Mouse (Mus musculus): ENCODE data around the gene Bcas3. TPM values are rescaled to one million over a fixed set of nuclear protein-coding genes. Genes with fewer than 3 reads are reported as not detected.
A peak's percentile ranks its signal among the peaks of the same experiment; 100 is the strongest.

Bcas3 gene
- total and polyA plus RNA-seq, 2 experiments from 2014 or later = 31.6 to 32.3 TPM

- WGBS = 45% methylated on average over 4 of the region's 4 CpGs
- ATAC-seq (no peak), DNase-seq (ENCODE audit: low spot score) (peak; percentile 45)
- Histone ChIP-seq H3K4me2 (ENCODE audit: low read depth, low read length) (no peak overlapping the region), H3K4me1 (ENCODE audit: insufficient read depth, low read length) (no peaks in the 10 kb centered on the region), H3K9me3 (ENCODE audit: low read length) (no peaks in the 10 kb centered on the region), H3K27me3 (ENCODE audit: insufficient read depth, low read length) (no peaks in the 10 kb centered on the region), H3K4me3 (ENCODE audit: low read length) (no peak overlapping the region), H3K27ac (no peak overlapping the region), H3K36me3 (ENCODE audit: insufficient read depth, low read length) (peaks cover 18% of the 10 kb centered on the region; the same call in 1 of the 2 replicates), H3K9ac (replicated peaks; ENCODE audit: low read length) (no peak overlapping the region)
- TF ChIP-seq CTCF (IDR thresholded peaks at IDR 0.05; ENCODE audit: low read depth) = peak; percentile 65
Observed at GRCm38 (mm10) chr11:85334778-85335177, 18.2 kb upstream of the Bcas3 start.

GRCm38 (mm10) chr11:85339173-85339831 lies 13.7 kb upstream of the Bcas3 start:
- no peak overlapping the region for H3K27ac ChIP-seq
- no peak overlapping the region for H3K9ac ChIP-seq (replicated peaks; ENCODE audit: low read length)
- no peak overlapping the region for H3K4me2 ChIP-seq (ENCODE audit: low read depth, low read length)
- H3K4me1 ChIP-seq (ENCODE audit: insufficient read depth, low read length) = no peaks in the 10 kb centered on the region
- H3K36me3 ChIP-seq (ENCODE audit: insufficient read depth, low read length) = peaks cover 30% of the 10 kb centered on the region; the same call in 1 of the 2 replicates
- no peak overlapping the region for H3K4me3 ChIP-seq (ENCODE audit: low read length)
- H3K27me3 ChIP-seq (ENCODE audit: insufficient read depth, low read length) = no peaks in the 10 kb centered on the region
- no peaks in the 10 kb centered on the region for H3K9me3 ChIP-seq (ENCODE audit: low read length)
- ATAC-seq (no peak), DNase-seq (ENCODE audit: low spot score) (no peak)
- 94% methylated on average over 6 of the region's 6 CpGs for WGBS
- no peak for TF ChIP-seq CTCF (IDR thresholded peaks at IDR 0.05; ENCODE audit: low read depth)

GRCm38 (mm10) chr11:85340070-85340616 lies 12.8 kb upstream of the Bcas3 start:
- Histone ChIP-seq H3K4me3 (ENCODE audit: low read length) (no peak overlapping the region), H3K4me2 (ENCODE audit: low read depth, low read length) (no peak overlapping the region), H3K9ac (replicated peaks; ENCODE audit: low read length) (no peak overlapping the region), H3K27me3 (ENCODE audit: insufficient read depth, low read length) (no peaks in the 10 kb centered on the region), H3K4me1 (ENCODE audit: insufficient read depth, low read length) (no peaks in the 10 kb centered on the region), H3K9me3 (ENCODE audit: low read length) (no peaks in the 10 kb centered on the region), H3K27ac (no peak overlapping the region), H3K36me3 (ENCODE audit: insufficient read depth, low read length) (peaks cover 30% of the 10 kb centered on the region; the same call in 1 of the 2 replicates)
- no peak for TF ChIP-seq CTCF (IDR thresholded peaks at IDR 0.05; ENCODE audit: low read depth)
- ATAC-seq = no peak
- DNase-seq (ENCODE audit: low spot score) = no peak
- WGBS = 90% methylated on average over 7 of the region's 7 CpGs

GRCm38 (mm10) chr11:85353819-85354218 lies 852 bp downstream of the Bcas3 start:
- Histone ChIP-seq H3K27ac (no peak overlapping the region), H3K9me3 (ENCODE audit: low read length) (no peaks in the 10 kb centered on the region), H3K4me1 (ENCODE audit: insufficient read depth, low read length) (peaks cover 5% of the 10 kb centered on the region; the same call in 1 of the 2 replicates), H3K9ac (replicated peaks; ENCODE audit: low read length) (peak overlapping the region; percentile 70), H3K4me2 (ENCODE audit: low read depth, low read length) (peak overlapping the region; percentile 63), H3K27me3 (ENCODE audit: insufficient read depth, low read length) (no peaks in the 10 kb centered on the region), H3K36me3 (ENCODE audit: insufficient read depth, low read length) (no peaks in the 10 kb centered on the region), H3K4me3 (ENCODE audit: low read length) (peak overlapping the region; percentile 70)
- WGBS = 76% methylated on average over 4 of the region's 4 CpGs
- ATAC-seq (no peak), DNase-seq (ENCODE audit: low spot score) (no peak)
- no peak for TF ChIP-seq CTCF (IDR thresholded peaks at IDR 0.05; ENCODE audit: low read depth)

- Histone ChIP-seq H3K4me3 (ENCODE audit: low read length) (no peak overlapping the region), H3K36me3 (ENCODE audit: insufficient read depth, low read length) (0 out of 2 replicates have a peak, but pooled peaks cover 9% of the 10 kb centered on the region)
- no peak for TF ChIP-seq CTCF (IDR thresholded peaks at IDR 0.05; ENCODE audit: low read depth)
Observed at GRCm38 (mm10) chr11:85359641-85360040, 6.7 kb downstream of the Bcas3 start.

GRCm38 (mm10) chr11:85361621-85362020 lies 8.7 kb downstream of the Bcas3 start:
- peaks cover 18% of the 10 kb centered on the region; the same call in 1 of the 2 replicates for H3K36me3 ChIP-seq (ENCODE audit: insufficient read depth, low read length)
- DNase-seq (ENCODE audit: low spot score) (no peak), ATAC-seq (no peak)
- no peak overlapping the region for H3K4me2 ChIP-seq (ENCODE audit: low read depth, low read length)
- H3K9me3 ChIP-seq (ENCODE audit: low read length) = no peaks in the 10 kb centered on the region
- TF ChIP-seq CTCF (IDR thresholded peaks at IDR 0.05; ENCODE audit: low read depth) = no peak
- no peaks in the 10 kb centered on the region for H3K27me3 ChIP-seq (ENCODE audit: insufficient read depth, low read length)
- H3K27ac ChIP-seq = no peak overlapping the region
- 84% methylated on average over 8 of the region's 8 CpGs for WGBS
- no peaks in the 10 kb centered on the region for H3K4me1 ChIP-seq (ENCODE audit: insufficient read depth, low read length)
- no peak overlapping the region for H3K4me3 ChIP-seq (ENCODE audit: low read length)
- H3K9ac ChIP-seq (replicated peaks; ENCODE audit: low read length) = no peak overlapping the region

More at GRCm38 (mm10) chr11:85359641-85360040, 6.7 kb downstream of the Bcas3 start:
- Histone ChIP-seq H3K9me3 (ENCODE audit: low read length) (no peaks in the 10 kb centered on the region), H3K27ac (no peak overlapping the region), H3K27me3 (ENCODE audit: insufficient read depth, low read length) (no peaks in the 10 kb centered on the region), H3K4me1 (ENCODE audit: insufficient read depth, low read length) (no peaks in the 10 kb centered on the region), H3K4me2 (ENCODE audit: low read depth, low read length) (no peak overlapping the region), H3K9ac (replicated peaks; ENCODE audit: low read length) (no peak overlapping the region)
- no peak for DNase-seq (ENCODE audit: low spot score)
- ATAC-seq = no peak
- WGBS = 94% methylated on average over 6 of the region's 6 CpGs

- no peak overlapping the region for H3K27ac ChIP-seq
- DNase-seq (ENCODE audit: low spot score) = no peak
- no peaks in the 10 kb centered on the region for H3K4me1 ChIP-seq (ENCODE audit: insufficient read depth, low read length)
- H3K36me3 ChIP-seq (ENCODE audit: insufficient read depth, low read length) = peaks cover 22% of the 10 kb centered on the region; the same call in 1 of the 2 replicates
- H3K9me3 ChIP-seq (ENCODE audit: low read length) = no peaks in the 10 kb centered on the region
- H3K27me3 ChIP-seq (ENCODE audit: insufficient read depth, low read length) = no peaks in the 10 kb centered on the region
- WGBS = 92% methylated on average over 3 of the region's 3 CpGs
- no peak overlapping the region for H3K4me3 ChIP-seq (ENCODE audit: low read length)
- no peak overlapping the region for H3K4me2 ChIP-seq (ENCODE audit: low read depth, low read length)
- no peak overlapping the region for H3K9ac ChIP-seq (replicated peaks; ENCODE audit: low read length)
- no peak for ATAC-seq
- TF ChIP-seq CTCF (IDR thresholded peaks at IDR 0.05; ENCODE audit: low read depth) = no peak
Observed at GRCm38 (mm10) chr11:85366168-85366567, 13.2 kb downstream of the Bcas3 start.
